Mouse (Mus musculus) heart, embryonic 14.5 days (tissue): ENCODE measurements around the gene E130208F15Rik. TPM values are rescaled to one million over a fixed set of nuclear protein-coding genes. Genes with fewer than 3 reads are reported as not detected.

ENCODE experiments used
- polyA plus RNA-seq: library from polyadenylated mRNA; unstranded; fragments of >200 nt; fragmentation: Nextera tagmentation; extraction: Ambion mirVana; gene quantifications from 2 replicates; pipeline ENCODE4 v1.2.1, GENCODE M21; 2014

Gene E130208F15Rik
- polyA plus RNA-seq, 1 experiment from 2014 or later = not detected

Other genes with a start within 250 kb of the E130208F15Rik start
- gene Zfp82, start 248.8 kb upstream of the E130208F15Rik start, polyA plus RNA-seq = 4.2 and 4.8 TPM in 2 replicates
- 0.70 TPM in 1 of 2 replicates, not detected in the other for gene Gm26920, start 231.3 kb upstream of the E130208F15Rik start, polyA plus RNA-seq
- 5.2 and 6.4 TPM in 2 replicates for gene Zfp566, start 231.2 kb upstream of the E130208F15Rik start, polyA plus RNA-seq
- 85.2 and 91.3 TPM in 2 replicates for gene Zfp260, start 227.0 kb upstream of the E130208F15Rik start, polyA plus RNA-seq
- gene Zfp382, start 199.8 kb upstream of the E130208F15Rik start, polyA plus RNA-seq = 6.4 and 8.5 TPM in 2 replicates
- 7.2 and 9.0 TPM in 2 replicates for gene Zfp146, start 152.0 kb upstream of the E130208F15Rik start, polyA plus RNA-seq
- gene Cox7a1, start 137.6 kb upstream of the E130208F15Rik start, polyA plus RNA-seq = 544 and 589 TPM in 2 replicates
- gene Capns1, start 122.9 kb upstream of the E130208F15Rik start, polyA plus RNA-seq = 63.0 and 73.7 TPM in 2 replicates
- 126 and 145 TPM in 2 replicates for gene Polr2i, start 89.8 kb upstream of the E130208F15Rik start, polyA plus RNA-seq
- 137 and 144 TPM in 2 replicates for gene Tbcb, start 89.5 kb upstream of the E130208F15Rik start, polyA plus RNA-seq
- not detected in 2 replicates for gene Ovol3, start 86.0 kb upstream of the E130208F15Rik start, polyA plus RNA-seq
- 0.35 and 0.72 TPM in 2 replicates for gene Thap8, start 41.6 kb upstream of the E130208F15Rik start, polyA plus RNA-seq
- gene Wdr62, start 41.3 kb upstream of the E130208F15Rik start, polyA plus RNA-seq = 8.7 and 9.4 TPM in 2 replicates
- 10.1 and 12.8 TPM in 2 replicates for gene Clip3, start 30.0 kb upstream of the E130208F15Rik start, polyA plus RNA-seq
- gene Alkbh6, start 13.0 kb upstream of the E130208F15Rik start, polyA plus RNA-seq = 68.9 and 70.6 TPM in 2 replicates
- 8.1 and 13.0 TPM in 2 replicates for gene Syne4, start 6.9 kb upstream of the E130208F15Rik start, polyA plus RNA-seq
- 17.9 and 18.7 TPM in 2 replicates for gene Sdhaf1, start 2.2 kb downstream of the E130208F15Rik start, polyA plus RNA-seq
- 0.86 and 1.3 TPM in 2 replicates for gene Lrfn3, start 41.0 kb downstream of the E130208F15Rik start, polyA plus RNA-seq
- 37.1 and 44.5 TPM in 2 replicates for gene Tyrobp, start 92.0 kb downstream of the E130208F15Rik start, polyA plus RNA-seq
- 0.54 and 0.89 TPM in 2 replicates for gene Hcst, start 98.1 kb downstream of the E130208F15Rik start, polyA plus RNA-seq
- 1.00 and 1.1 TPM in 2 replicates for gene Nfkbid, start 100.0 kb downstream of the E130208F15Rik start, polyA plus RNA-seq
- gene Aplp1, start 123.8 kb downstream of the E130208F15Rik start, polyA plus RNA-seq = 14.7 and 21.2 TPM in 2 replicates
- gene Kirrel2, start 135.9 kb downstream of the E130208F15Rik start, polyA plus RNA-seq = 0.05 and 0.26 TPM in 2 replicates
- gene Nphs1, start 136.6 kb downstream of the E130208F15Rik start, polyA plus RNA-seq = 0.08 and 0.14 TPM in 2 replicates
- not detected in 2 replicates for gene Prodh2, start 171.9 kb downstream of the E130208F15Rik start, polyA plus RNA-seq
- 7.2 and 9.0 TPM in 2 replicates for gene Arhgap33, start 213.3 kb downstream of the E130208F15Rik start, polyA plus RNA-seq
- 141 and 155 TPM in 2 replicates for gene Hspb6, start 230.4 kb downstream of the E130208F15Rik start, polyA plus RNA-seq
- gene Proser3, start 230.6 kb downstream of the E130208F15Rik start, polyA plus RNA-seq = 11.0 and 11.6 TPM in 2 replicates
- 27.4 and 31.3 TPM in 2 replicates for gene Lin37, start 238.1 kb downstream of the E130208F15Rik start, polyA plus RNA-seq
- 110 and 115 TPM in 2 replicates for gene U2af1l4, start 241.6 kb downstream of the E130208F15Rik start, polyA plus RNA-seq
- gene Gm49396, start 241.6 kb downstream of the E130208F15Rik start, polyA plus RNA-seq = 5.0 and 5.3 TPM in 2 replicates
- gene Psenen, start 241.9 kb downstream of the E130208F15Rik start, polyA plus RNA-seq = 101 and 107 TPM in 2 replicates
- gene Igflr1, start 243.7 kb downstream of the E130208F15Rik start, polyA plus RNA-seq = 2.4 and 2.7 TPM in 2 replicates